Mouse (Mus musculus) right cerebral cortex, postnatal 10 days (tissue): ENCODE results near the gene Otos.
A peak's percentile ranks its signal among the peaks of the same experiment; 100 is the strongest.

Source experiments
- DNase-seq, 2 experiments: peaks; one replicate each; pipeline ENCODE4 v3.0.0; 2021; ENCODE audit warnings: low spot score in 2 of 2

Gene Otos

GRCm38 (mm10) chr1:92648673-92649072, at the start of gene Otos:
Gene Otos (minus strand): TSS chr1:92648841.
- peak; percentile 72 to 83 for DNase-seq

GRCm38 (mm10) chr1:92696848-92697247, 48.2 kb upstream of the Otos start:
- peak; percentile 63 to 78 for DNase-seq

- no peak for DNase-seq
These were observed 47.1 kb upstream of the Otos start for GRCm38 (mm10) chr1:92695751-92696150.

- DNase-seq = no peak
These were observed 42.7 kb upstream of the Otos start for GRCm38 (mm10) chr1:92691166-92691844.

GRCm38 (mm10) chr1:92686994-92687393, 38.4 kb upstream of the Otos start:
- no peak for DNase-seq

GRCm38 (mm10) chr1:92683151-92683550, 34.5 kb upstream of the Otos start:
- peak in 1 of 2 experiments; percentile 42 for DNase-seq

GRCm38 (mm10) chr1:92680668-92681603, 32.3 kb upstream of the Otos start:
- DNase-seq = no peak

- no peak for DNase-seq
These were observed 30.1 kb upstream of the Otos start for GRCm38 (mm10) chr1:92678757-92679156.

GRCm38 (mm10) chr1:92676676-92676975, 28.0 kb upstream of the Otos start:
- DNase-seq = no peak

GRCm38 (mm10) chr1:92675932-92676675, 27.5 kb upstream of the Otos start:
- DNase-seq = peak in 1 of 2 experiments; percentile 46

- no peak for DNase-seq
These were observed 24.7 kb upstream of the Otos start for GRCm38 (mm10) chr1:92673258-92673782.

- no peak for DNase-seq
These were observed 22.7 kb upstream of the Otos start for GRCm38 (mm10) chr1:92671326-92671725.

GRCm38 (mm10) chr1:92669430-92669829, 20.8 kb upstream of the Otos start:
- DNase-seq = no peak

GRCm38 (mm10) chr1:92667106-92667505, 18.5 kb upstream of the Otos start:
- DNase-seq = no peak

- DNase-seq = no peak
These were observed 10.8 kb upstream of the Otos start for GRCm38 (mm10) chr1:92659392-92659791.

GRCm38 (mm10) chr1:92657025-92657820, 8.6 kb upstream of the Otos start:
- DNase-seq = no peak

- no peak for DNase-seq
These were observed 6.0 kb upstream of the Otos start for GRCm38 (mm10) chr1:92654676-92655075.

GRCm38 (mm10) chr1:92653179-92653578, 4.5 kb upstream of the Otos start:
- DNase-seq = no peak

GRCm38 (mm10) chr1:92651467-92651866, 2.8 kb upstream of the Otos start:
- no peak for DNase-seq

- DNase-seq = peak in 1 of 2 experiments; percentile 32
These were observed 444 bp downstream of the Otos start for GRCm38 (mm10) chr1:92648197-92648596.

- peak; percentile 73 to 86 for DNase-seq
These were observed 889 bp downstream of the Otos start for GRCm38 (mm10) chr1:92647752-92648151.
